Comparison of ENCODE assay signal across 8 mouse cellular contexts in the genomic region with DNA sequence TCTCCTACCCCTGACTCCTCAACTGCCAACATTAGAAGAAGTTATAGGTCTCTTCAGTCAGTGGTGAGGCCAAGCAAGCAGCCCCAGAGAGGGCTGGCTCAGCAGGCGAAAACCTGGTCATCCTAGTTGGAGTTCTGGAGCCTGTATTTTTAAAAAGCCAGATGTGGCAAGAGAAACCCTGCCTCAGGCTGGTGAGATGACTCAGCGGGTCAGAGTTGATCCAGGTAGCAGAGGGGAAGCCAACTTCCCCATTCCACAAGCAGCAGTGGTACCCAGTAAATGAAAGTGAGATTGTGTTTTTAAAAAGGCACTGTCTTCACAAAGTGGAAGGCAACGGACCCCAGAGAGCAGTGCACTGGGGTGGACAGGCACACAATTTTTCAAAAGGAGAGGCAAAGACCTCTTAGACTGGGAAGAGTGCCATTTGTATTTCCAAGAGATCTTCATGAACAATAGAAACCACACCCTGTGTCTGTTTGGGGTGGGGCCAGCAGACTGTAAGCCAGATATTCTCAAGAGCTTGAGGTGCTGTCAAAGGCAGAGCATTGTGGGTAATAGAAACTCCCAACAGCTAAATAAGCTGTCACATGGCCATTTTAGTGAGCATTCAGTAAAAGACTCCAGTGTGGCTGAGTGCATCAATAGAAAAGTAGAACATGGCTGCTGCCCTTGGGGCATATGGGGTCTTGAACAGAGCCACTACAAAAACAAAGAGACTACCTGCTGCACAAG. TPM values are rescaled to one million over a fixed set of nuclear protein-coding genes. Genes with fewer than 3 reads are reported as not detected.
DNase-seq lines count a peak whose midpoint lies in the region; TF ChIP-seq lines count a peak whose summit lies in the region.
"Had no signal": no experiment of that assay in that cellular context is flagged by ENCODE, and none has a peak within 500 bp of the region (broad histone marks: within the 10 kb centered on the region; RNA-seq: fewer than 3 reads in every experiment).

No protein-coding gene starts in this region.

- peaks cover 86% of the 10 kb centered on the region for H3K4me1 ChIP-seq in E14TG2a.4 (replicated peaks; ENCODE audit: low read depth, low read length)
- peaks cover 16% of the 10 kb centered on the region for H3K4me1 ChIP-seq in heart, adult 2 months (ENCODE audit: control insufficient read depth, insufficient read depth, low read length)

- peak overlapping the region; percentile 13; the same call in 1 of the 2 replicates for H3K4me3 ChIP-seq in E14TG2a.4 (replicated peaks; ENCODE audit: low read length)
- H3K4me3 ChIP-seq in heart, adult 2 months = no peak overlapping the region
- H3K4me3 ChIP-seq: erythroblast, embryonic 14.5 days had no signal

- intact Hi-C loops in heart, adult 2 months (cut with DNase I) = loop anchor here (2.0 kb wide), 1 partner anchor 25 kb away; no protein-coding TSS in a partner anchor
- intact Hi-C loops in left cerebral cortex, postnatal 10 days (cut with DNase I) = no loop called here

- 45% methylated on average over 3 of the region's 3 CpGs for WGBS in heart, adult 2 months

- H3K79me2 ChIP-seq in heart, adult 2 months (replicated peaks; ENCODE audit: control insufficient read depth, insufficient read depth, low read length) = no peaks in the 10 kb centered on the region; the same call in 1 of the 2 replicates

- TF ChIP-seq CTCF in E14TG2a.4 (conservative IDR thresholded peaks at IDR 0.05; ENCODE audit: low read length) = no peak
- TF ChIP-seq CTCF in heart, adult 2 months (IDR thresholded peaks at IDR 0.05) = no peak

- H3K36me3 ChIP-seq in E14TG2a.4 (ENCODE audit: insufficient read depth, low read length) = peaks cover 100% of the 10 kb centered on the region
- peaks cover 22% of the 10 kb centered on the region for H3K36me3 ChIP-seq in heart, adult 2 months (ENCODE audit: control insufficient read depth, insufficient read depth, low read length)

- peak; percentile 71 for DNase-seq in 416B (ENCODE audit: low read depth)
- DNase-seq in heart, adult 2 months = peak; percentile 48 to 70
- DNase-seq in liver = peak; percentile 27
- DNase-seq in testis, postnatal 14 days (ENCODE audit: low spot score) = no peak
- no peak for DNase-seq in left cerebral cortex, postnatal 10 days (ENCODE audit: extremely low spot score in 1 of 2, low spot score in 2 of 2)
- DNase-seq in cerebellum, adult 11 months = no peak

- peak overlapping the region; percentile 60 for H3K27ac ChIP-seq in heart, adult 2 months

- TF ChIP-seq POLR2A in heart, adult 2 months (IDR thresholded peaks at IDR 0.05; ENCODE audit: insufficient read depth, low read depth, low read length) = no peak

- no peaks in the 10 kb centered on the region for H3K27me3 ChIP-seq in E14TG2a.4 (ENCODE audit: insufficient read depth, low read length)
- H3K27me3 ChIP-seq in heart, adult 2 months (ENCODE audit: control insufficient read depth, insufficient read depth, low read length) = no peaks in the 10 kb centered on the region

- TF ChIP-seq EP300 in heart, adult 2 months (IDR thresholded peaks at IDR 0.05; ENCODE audit: insufficient read depth, low read depth, low read length) = no peak

- no peaks in the 10 kb centered on the region for H3K9me3 ChIP-seq in E14TG2a.4 (ENCODE audit: low read length)

- H3K9ac ChIP-seq in heart, adult 2 months (ENCODE audit: low read depth, low read length) = no peak overlapping the region

RNA-seq across cellular contexts. Expression of gene Ctnnb1, which starts 33.1 kb away (rescaled TPM):
- 100 to 1,000 TPM; 382 to 431 TPM for total RNA-seq in heart, adult 2 months (2021)
- 138 and 180 TPM in 2 replicates for polyA plus RNA-seq in heart, adult 2 months (2012; rRNA removed)
- 100 to 1,000 TPM; 681 to 724 TPM for total RNA-seq in left cerebral cortex, postnatal 10 days (2021)

Comparison
In these comparisons a context has a peak if more than half of its experiments do, and no peak if none do; other contexts are left out.
1. DNase-seq: peak in 416B (single experiment), heart, adult 2 months (2 of 2) and liver (single experiment); none in testis, postnatal 14 days (single experiment), left cerebral cortex, postnatal 10 days (0 of 2) and cerebellum, adult 11 months (single experiment).